Mouse (Mus musculus) forebrain, embryonic 10.5 days (tissue): Measurements from ENCODE around the gene Tas2r116. TPM values are rescaled to one million over a fixed set of nuclear protein-coding genes. Genes with fewer than 3 reads are reported as not detected.

Experiments
- DNase-seq: peaks from one replicate; pipeline ENCODE4 v3.0.0-alpha.2; 2017; ENCODE audit warnings: low spot score; ENCODE audit errors: extremely low spot score
- H3K27ac ChIP-seq: fragments of 300-500 bp; sonication (generic); 2 replicates; pipeline ENCODE4 v1.5.1; 2016; ENCODE audit warnings: mild to moderate bottlenecking
- H3K27me3 ChIP-seq: fragments of 300-500 bp; sonication (generic); 2 replicates; pipeline ENCODE4 v1.6.1; 2016; ENCODE audit warnings: mild to moderate bottlenecking; ENCODE audit not compliant: poor library complexity, severe bottlenecking
- H3K36me3 ChIP-seq: fragments of 300-500 bp; sonication (generic); replicated peaks from 2 replicates; pipeline ENCODE4 v1.6.1; 2016; ENCODE audit warnings: mild to moderate bottlenecking, moderate library complexity
- H3K4me1 ChIP-seq: fragments of 300-500 bp; sonication (generic); 2 replicates; pipeline ENCODE4 v1.6.1; 2016
- H3K4me3 ChIP-seq: fragments of 300-500 bp; sonication (generic); 2 replicates; pipeline ENCODE4 v1.5.1; 2016; ENCODE audit warnings: mild to moderate bottlenecking, moderate library complexity
- H3K9me3 ChIP-seq: fragments of 300-500 bp; sonication (generic); 2 replicates; pipeline ENCODE4 v1.6.1; 2016; ENCODE audit warnings: mild to moderate bottlenecking, moderate library complexity
- WGBS: fragments of 180-500 bp; shearing (Covaris S2); methylation state at CpG from one replicate; pipeline ENCODE4 v1.1.7; 2016; 5-methylcytosine and 5-hydroxymethylcytosine counted together
- polyA plus RNA-seq: library from polyadenylated mRNA; unstranded; fragments of >200 nt; fragmentation: Nextera tagmentation; extraction: Ambion mirVana; gene quantifications from 2 replicates; pipeline ENCODE4 v1.2.1, GENCODE M21; 2016

Tas2r116 gene
- not detected in 2 replicates for polyA plus RNA-seq

DNA sequence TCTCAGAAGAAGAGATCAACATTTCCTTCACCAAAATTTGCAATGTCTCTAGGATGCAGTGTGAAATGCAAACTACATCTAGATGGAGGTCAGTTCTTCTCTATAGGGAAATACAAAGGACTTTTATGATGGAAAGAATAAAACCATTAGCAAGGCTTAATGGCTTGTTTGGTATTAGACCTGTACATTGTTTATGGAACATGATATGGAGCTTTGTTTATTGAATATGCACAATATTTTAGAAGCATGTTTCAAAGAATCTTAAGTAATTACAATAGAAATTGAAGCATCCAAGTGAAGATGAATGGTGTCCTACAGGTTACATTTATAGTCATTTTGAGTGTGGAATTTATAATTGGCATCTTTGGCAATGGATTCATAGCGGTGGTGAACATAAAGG, at the start of gene Tas2r116:
Gene Tas2r116, plus strand, starts transcription at position 301 of the 400 bp plus-strand sequence.
- no peaks in the 10 kb centered on the region for H3K9me3 ChIP-seq
- H3K36me3 ChIP-seq = no peaks in the 10 kb centered on the region
- H3K4me3 ChIP-seq = no peak within 1 kb of the TSS
- no peaks in the 10 kb centered on the region for H3K4me1 ChIP-seq
- no peak for DNase-seq
- 72% methylated on average over 1 of the region's 1 CpGs for WGBS
- H3K27me3 ChIP-seq = no peaks in the 10 kb centered on the region
- no peak within 1 kb of the TSS for H3K27ac ChIP-seq

DNA sequence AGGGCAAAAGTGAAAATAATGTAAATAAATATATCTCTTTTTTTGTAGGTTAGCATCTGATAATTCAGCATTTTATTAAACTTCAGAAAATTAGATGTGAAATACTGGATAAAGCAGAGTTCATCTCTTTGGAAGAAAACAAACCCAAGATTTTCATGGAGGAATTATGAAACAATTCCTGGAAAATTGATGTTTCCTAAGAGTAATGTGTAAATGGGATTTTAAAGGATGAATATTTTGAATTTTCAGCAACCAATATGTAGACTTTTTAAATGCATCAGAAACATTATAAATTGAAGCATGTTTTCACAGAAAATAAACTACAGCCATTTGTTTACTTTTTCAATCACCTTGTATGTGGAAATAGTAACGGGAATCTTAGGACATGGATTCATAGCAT, 8.4 kb upstream of the Tas2r116 start, which contains the start of gene Tas2r123:
Gene Tas2r123, plus strand, starts transcription at position 301 of the 400 bp plus-strand sequence.
- Histone ChIP-seq H3K4me3 (no peak within 1 kb of the TSS), H3K4me1 (no peaks in the 10 kb centered on the region), H3K9me3 (no peaks in the 10 kb centered on the region), H3K27me3 (no peaks in the 10 kb centered on the region), H3K27ac (no peak within 1 kb of the TSS), H3K36me3 (no peaks in the 10 kb centered on the region)
- 100% methylated on average over 1 of the region's 1 CpGs for WGBS
- DNase-seq = no peak

DNA sequence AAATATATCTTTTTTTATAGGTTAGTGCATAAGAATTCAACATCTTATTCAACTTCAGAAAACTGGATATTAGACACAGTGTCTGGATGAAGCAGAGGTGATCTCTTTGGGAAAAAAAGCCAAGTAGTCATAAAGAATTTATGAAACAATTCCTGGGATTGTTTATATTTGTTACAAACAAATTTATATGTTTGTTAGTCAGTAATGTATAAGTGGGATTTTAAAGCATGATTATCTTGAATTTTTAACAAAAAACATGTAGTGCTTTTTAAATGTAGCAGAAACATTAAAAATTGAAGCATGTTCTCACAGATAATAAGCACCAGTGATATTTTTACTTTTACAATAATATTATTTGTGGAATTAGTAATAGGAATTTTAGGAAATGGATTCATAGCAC, 12.5 kb downstream of the Tas2r116 start, which contains the start of gene Tas2r110:
Gene Tas2r110, plus strand, starts transcription at position 301 of the 400 bp plus-strand sequence.
- Histone ChIP-seq H3K27me3 (no peaks in the 10 kb centered on the region), H3K9me3 (no peaks in the 10 kb centered on the region), H3K4me1 (no peaks in the 10 kb centered on the region), H3K36me3 (no peaks in the 10 kb centered on the region), H3K4me3 (no peak within 1 kb of the TSS), H3K27ac (no peak within 1 kb of the TSS)
- no peak for DNase-seq

DNA sequence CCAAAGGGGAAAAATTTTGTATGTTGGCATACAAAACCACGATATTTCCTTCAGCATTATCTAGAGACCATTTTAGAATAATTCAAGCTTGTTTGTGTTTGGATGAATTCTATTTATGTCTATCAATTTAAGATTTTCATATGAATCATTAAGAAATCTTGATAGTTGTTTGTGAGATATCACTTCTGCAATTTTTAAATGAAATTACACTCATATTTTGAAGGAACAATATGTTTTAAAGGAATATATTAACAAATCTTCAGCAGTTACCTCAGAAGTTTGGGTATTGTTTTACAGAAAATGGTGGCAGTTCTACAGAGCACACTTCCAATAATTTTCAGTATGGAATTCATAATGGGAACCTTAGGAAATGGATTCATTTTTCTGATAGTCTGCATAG, 37.5 kb downstream of the Tas2r116 start, which contains the start of gene Tas2r113:
Gene Tas2r113, plus strand, starts transcription at position 301 of the 400 bp plus-strand sequence.
- H3K27me3 ChIP-seq = no peaks in the 10 kb centered on the region
- H3K4me1 ChIP-seq = no peaks in the 10 kb centered on the region
- no peaks in the 10 kb centered on the region for H3K36me3 ChIP-seq
- no peak within 1 kb of the TSS for H3K4me3 ChIP-seq
- DNase-seq = no peak
- H3K9me3 ChIP-seq = no peaks in the 10 kb centered on the region
- WGBS = 83% methylated on average over 1 of the region's 1 CpGs
- no peak within 1 kb of the TSS for H3K27ac ChIP-seq

Other genes with a start within 250 kb of the Tas2r116 start
- gene A630073D07Rik, start 203.9 kb upstream of the Tas2r116 start, polyA plus RNA-seq = not detected in 2 replicates
- not detected in 2 replicates for gene Tas2r120, start 198.5 kb upstream of the Tas2r116 start, polyA plus RNA-seq
- gene Tas2r121, start 154.4 kb upstream of the Tas2r116 start, polyA plus RNA-seq = not detected in 2 replicates
- gene Tas2r122, start 143.5 kb upstream of the Tas2r116 start, polyA plus RNA-seq = not detected in 2 replicates
- not detected in 2 replicates for gene Tas2r115, start 117.4 kb upstream of the Tas2r116 start, polyA plus RNA-seq
- gene Tas2r124, start 100.7 kb upstream of the Tas2r116 start, polyA plus RNA-seq = not detected in 2 replicates
- gene Tas2r102, start 93.3 kb upstream of the Tas2r116 start, polyA plus RNA-seq = not detected in 2 replicates
- not detected in 2 replicates for gene Tas2r136, start 77.3 kb upstream of the Tas2r116 start, polyA plus RNA-seq
- gene Tas2r117, start 52.6 kb upstream of the Tas2r116 start, polyA plus RNA-seq = not detected in 2 replicates
- not detected in 2 replicates for gene Tas2r123, start 8.3 kb upstream of the Tas2r116 start, polyA plus RNA-seq
- not detected in 2 replicates for gene Tas2r110, start 12.6 kb downstream of the Tas2r116 start, polyA plus RNA-seq
- not detected in 2 replicates for gene Tas2r113, start 37.6 kb downstream of the Tas2r116 start, polyA plus RNA-seq
- gene Tas2r125, start 54.2 kb downstream of the Tas2r116 start, polyA plus RNA-seq = not detected in 2 replicates
- gene Tas2r129, start 95.7 kb downstream of the Tas2r116 start, polyA plus RNA-seq = not detected in 2 replicates
- not detected in 2 replicates for gene Tas2r131, start 102.5 kb downstream of the Tas2r116 start, polyA plus RNA-seq
- gene Tas2r109, start 125.5 kb downstream of the Tas2r116 start, polyA plus RNA-seq = not detected in 2 replicates
- gene Tas2r103, start 181.7 kb downstream of the Tas2r116 start, polyA plus RNA-seq = not detected in 2 replicates
- not detected in 2 replicates for gene Tas2r140, start 200.4 kb downstream of the Tas2r116 start, polyA plus RNA-seq
- 58.9 and 62.0 TPM in 2 replicates for gene Smim10l1, start 249.5 kb downstream of the Tas2r116 start, polyA plus RNA-seq